Mouse (Mus musculus): ENCODE measurements around the gene Nfkbib.

DNA sequence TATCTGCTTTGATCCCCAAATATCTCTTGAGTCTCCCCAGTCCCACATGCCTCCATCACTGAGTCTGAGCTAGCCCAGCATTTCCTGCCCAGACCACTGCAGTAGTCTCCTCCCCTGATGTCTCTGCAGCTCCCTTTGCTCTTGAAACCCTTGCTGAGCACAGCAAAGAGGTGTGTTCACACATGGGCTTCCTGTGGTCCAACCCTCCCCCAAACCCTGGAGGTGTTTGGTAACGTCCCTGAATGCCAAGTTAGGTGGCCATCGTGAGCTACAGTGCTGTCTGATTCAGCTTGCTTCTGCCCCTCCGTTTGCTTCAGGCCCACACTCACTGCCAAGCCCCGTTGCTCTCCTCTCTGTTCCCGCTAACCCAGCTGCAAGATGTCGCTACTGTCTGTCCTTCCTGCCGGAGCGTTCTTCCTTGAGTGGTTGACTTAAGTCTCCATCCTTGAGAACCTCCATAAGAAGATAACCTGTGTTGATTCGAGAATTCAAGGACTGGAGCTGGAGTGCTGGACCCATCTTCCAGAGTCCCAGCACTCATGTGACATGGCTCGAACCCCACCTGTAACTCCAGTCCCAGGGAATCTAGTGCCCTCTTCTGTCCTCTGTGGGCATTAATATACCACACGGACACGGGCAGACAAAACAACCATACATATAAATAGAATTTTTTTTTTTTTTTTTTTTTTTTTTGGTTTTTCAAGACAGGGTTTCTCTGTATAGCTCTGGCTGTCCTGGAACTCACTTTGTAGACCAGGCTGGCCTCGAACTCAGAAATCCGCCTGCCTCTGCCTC is 25.3 kb upstream of the Nfkbib start:
- no peak for TF ChIP-seq POLR2A (IDR thresholded peaks at IDR 0.05; ENCODE audit: borderline replicate concordance, insufficient read depth, low read length)
- no peak for TF ChIP-seq CTCF (IDR thresholded peaks at IDR 0.05; ENCODE audit: borderline replicate concordance, insufficient read depth, low read depth, low read length)
